Mouse (Mus musculus) lung, embryonic 14.5 days (tissue): ENCODE measurements around the gene Ccnl2. TPM values are rescaled to one million over a fixed set of nuclear protein-coding genes. Genes with fewer than 3 reads are reported as not detected.

Experiments used
- ATAC-seq: fragments of 200-750 bp; cut with Nextera tagmentation; 2 replicates; pipeline ENCODE4 v1.8.0; 2017; ENCODE audit warnings: mild to moderate bottlenecking, moderate TSS enrichment, moderate library complexity; ENCODE audit not compliant: insufficient read depth
- DNase-seq: peaks from one replicate; pipeline ENCODE4 v3.0.0-alpha.2; 2015
- H3K27ac ChIP-seq: fragments of 300-500 bp; sonication (generic); 2 replicates; pipeline ENCODE4 v1.5.1; 2014; ENCODE audit warnings: low read depth, mild to moderate bottlenecking, moderate library complexity
- H3K27me3 ChIP-seq: fragments of 300-500 bp; sonication (generic); 2 replicates; pipeline ENCODE4 v1.6.1; 2014; ENCODE audit warnings: low read length, control low read depth; ENCODE audit not compliant: insufficient read depth
- H3K36me3 ChIP-seq: fragments of 300-500 bp; sonication (generic); 2 replicates; pipeline ENCODE4 v1.6.1; 2014; ENCODE audit warnings: control low read depth; ENCODE audit not compliant: insufficient read depth
- H3K4me1 ChIP-seq: fragments of 300-500 bp; sonication (generic); 2 replicates; pipeline ENCODE4 v1.6.1; 2014; ENCODE audit warnings: antibody characterized with exemption, control low read depth; ENCODE audit not compliant: insufficient read depth
- H3K4me2 ChIP-seq: fragments of 300-500 bp; sonication (generic); 2 replicates; pipeline ENCODE4 v1.6.1; 2014; ENCODE audit warnings: mild to moderate bottlenecking
- H3K4me3 ChIP-seq: fragments of 300-500 bp; sonication (generic); 2 replicates; pipeline ENCODE4 v1.5.1; 2014; ENCODE audit warnings: low read depth, low read length
- H3K9ac ChIP-seq: fragments of 300-500 bp; sonication (generic); 2 replicates; pipeline ENCODE4 v1.6.1; 2014
- H3K9me3 ChIP-seq: fragments of 300-500 bp; sonication (generic); 2 replicates; pipeline ENCODE4 v1.6.1; 2016; ENCODE audit warnings: low read depth, low read length, control low read depth
- CTCF ChIP-seq: IDR thresholded peaks from 2 replicates; pipeline ENCODE4 v1.5.1; 2016; ENCODE audit warnings: antibody characterized with exemption, low read depth
- WGBS: fragments of 180-500 bp; shearing (Covaris S2); extraction: QIAGEN DNeasy Blood & Tissue Kit; methylation state at CpG from one replicate; pipeline ENCODE4 v1.1.7; 2014; 5-methylcytosine and 5-hydroxymethylcytosine counted together
- polyA plus RNA-seq: library from polyadenylated mRNA; unstranded; fragments of >200 nt; fragmentation: Nextera tagmentation; extraction: Ambion mirVana; gene quantifications from 2 replicates; pipeline ENCODE4 v1.2.1, GENCODE M21; 2014

The Ccnl2 gene
- polyA plus RNA-seq, 1 experiment from 2014 or later = 174 TPM

DNA sequence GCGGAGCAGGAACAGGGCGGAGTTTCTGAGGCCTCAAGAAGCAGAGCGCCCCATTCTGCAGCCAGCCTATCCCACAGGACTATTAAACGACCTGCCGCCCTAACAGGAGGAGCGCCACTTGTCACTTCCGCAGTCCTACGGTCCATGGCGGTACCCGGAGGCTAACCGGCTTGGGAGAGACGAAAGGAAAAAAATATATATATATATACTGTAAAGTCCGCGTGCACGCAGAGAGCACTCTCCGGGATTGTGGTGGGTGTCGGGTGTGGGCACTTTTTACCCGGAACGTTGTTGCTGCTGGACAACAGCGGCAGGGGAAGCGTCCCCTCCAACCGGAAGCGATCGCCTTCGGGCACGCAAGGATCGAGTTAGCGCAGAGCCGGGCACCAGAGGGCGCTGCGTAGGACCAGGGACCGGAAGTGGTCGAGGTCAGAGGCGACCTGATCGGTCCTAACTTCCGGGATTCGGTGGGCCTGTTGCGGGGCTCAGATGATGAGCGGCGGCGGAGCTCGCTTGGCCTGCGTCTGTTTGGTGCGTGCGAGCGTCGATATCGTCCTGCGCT is 19.0 kb downstream of the Ccnl2 start, which contains the start of gene Aurkaip1:
Gene Aurkaip1, plus strand, starts transcription at position 68 of the 562 bp plus-strand sequence.
- ATAC-seq = peak; percentile 91
- WGBS = under 1% methylated on average over 49 of the region's 49 CpGs
- H3K27me3 ChIP-seq = no peaks in the 10 kb centered on the region

DNA sequence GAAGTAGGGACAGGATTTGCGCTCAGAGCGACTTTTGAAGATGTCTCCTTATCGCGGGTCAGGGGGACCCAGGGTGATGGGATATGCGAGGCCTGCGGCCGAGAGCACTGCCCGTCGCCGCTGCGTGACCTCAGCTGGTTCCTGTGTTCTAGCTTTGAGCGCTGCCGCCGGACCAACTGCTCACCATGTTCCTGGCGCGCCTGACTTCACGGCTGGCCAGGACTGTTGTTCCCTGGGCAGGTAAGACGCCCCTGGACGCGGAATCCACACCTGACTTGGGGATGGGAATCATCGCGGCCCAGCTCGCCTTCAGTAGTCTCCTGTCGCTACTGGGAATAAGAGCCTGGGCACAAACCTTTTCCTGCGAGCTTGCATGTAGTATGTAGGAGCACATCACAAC is 19.5 kb downstream of the Ccnl2 start:
- under 1% methylated on average over 25 of the region's 25 CpGs for WGBS
- H3K27ac ChIP-seq = peak overlapping the region; percentile 85
- H3K4me1 ChIP-seq = peaks cover 7% of the 10 kb centered on the region; the same call in 1 of the 2 replicates
- no peaks in the 10 kb centered on the region for H3K27me3 ChIP-seq
- TF ChIP-seq CTCF = no peak
- no peak for DNase-seq
- H3K4me2 ChIP-seq = peak overlapping the region; percentile 93
- peak overlapping the region; percentile 77 for H3K4me3 ChIP-seq
- H3K36me3 ChIP-seq = peaks cover 24% of the 10 kb centered on the region
- H3K9ac ChIP-seq = peak overlapping the region; percentile 88
- H3K9me3 ChIP-seq = no peaks in the 10 kb centered on the region
- ATAC-seq = peak; percentile 13; the same call in 1 of the 2 replicates

More for the DNA sequence above, 19.0 kb downstream of the Ccnl2 start, which contains the start of gene Aurkaip1:
- Histone ChIP-seq H3K9me3 (no peaks in the 10 kb centered on the region), H3K27ac (peak within 1 kb of the TSS; percentile 85), H3K4me3 (peak within 1 kb of the TSS; percentile 77), H3K9ac (peak within 1 kb of the TSS; percentile 88), H3K4me1 (peaks cover 7% of the 10 kb centered on the region; the same call in 1 of the 2 replicates), H3K36me3 (peaks cover 30% of the 10 kb centered on the region), H3K4me2 (peak within 1 kb of the TSS; percentile 93)
- peak; percentile 95 for TF ChIP-seq CTCF
- peak; percentile 99 for DNase-seq

DNA sequence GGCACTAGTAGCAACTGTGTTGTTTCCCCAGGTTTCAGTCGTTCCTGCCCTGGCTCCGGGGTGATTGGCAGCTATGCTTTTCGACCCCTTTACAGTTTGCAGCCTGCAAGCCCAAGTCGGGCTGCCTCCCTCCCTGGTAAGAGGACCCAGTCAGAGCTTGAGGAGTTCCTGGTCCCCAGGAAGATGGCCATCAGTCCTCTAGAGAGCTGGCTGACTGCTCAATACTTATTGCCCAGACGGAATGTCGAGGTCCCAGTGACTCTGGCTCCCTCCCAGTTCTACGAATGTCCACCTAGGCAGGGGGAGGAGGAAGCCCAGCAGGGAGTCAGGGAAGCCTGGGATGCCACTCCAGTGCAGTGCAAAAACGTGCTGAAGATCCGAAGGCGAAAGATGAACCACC is 20.0 kb downstream of the Ccnl2 start:
- H3K27ac ChIP-seq = peak overlapping the region; percentile 85; the same call in 1 of the 2 replicates
- TF ChIP-seq CTCF = no peak
- H3K4me3 ChIP-seq = peak overlapping the region; percentile 77
- no peak for DNase-seq
- H3K4me2 ChIP-seq = peak overlapping the region; percentile 93
- ATAC-seq = no peak
- H3K9ac ChIP-seq = peak overlapping the region; percentile 88
- 50% methylated on average over 10 of the region's 10 CpGs for WGBS
- no peaks in the 10 kb centered on the region for H3K9me3 ChIP-seq
- H3K36me3 ChIP-seq = peaks cover 19% of the 10 kb centered on the region
- H3K27me3 ChIP-seq = no peaks in the 10 kb centered on the region
- peaks cover 7% of the 10 kb centered on the region; the same call in 1 of the 2 replicates for H3K4me1 ChIP-seq

DNA sequence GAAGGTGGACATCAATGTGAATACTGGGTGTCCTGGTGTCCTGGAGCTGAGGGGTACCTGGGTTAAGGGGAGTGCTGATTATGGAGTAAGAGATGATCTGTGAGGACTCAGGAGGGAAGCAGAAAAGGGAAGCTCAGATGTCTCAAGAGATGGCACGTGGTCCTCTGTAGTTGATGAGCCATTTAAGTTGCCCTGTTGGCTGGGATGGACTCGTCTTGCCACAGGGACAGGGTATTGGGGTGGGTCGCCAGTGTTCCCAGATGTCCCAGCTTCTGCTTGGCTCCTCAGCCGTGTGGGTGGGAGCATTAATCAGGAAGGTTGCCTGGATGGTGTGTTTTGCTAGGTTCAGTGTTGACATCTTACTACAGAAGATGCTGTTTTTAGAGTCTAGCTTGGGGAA is 20.9 kb downstream of the Ccnl2 start:
- WGBS = 81% methylated on average over 4 of the region's 4 CpGs
- peaks cover 14% of the 10 kb centered on the region for H3K36me3 ChIP-seq
- peak overlapping the region; percentile 93; the same call in 1 of the 2 replicates for H3K4me2 ChIP-seq
- no peak overlapping the region; the same call in 1 of the 2 replicates for H3K9ac ChIP-seq
- H3K27ac ChIP-seq = no peak overlapping the region
- no peak overlapping the region for H3K4me3 ChIP-seq
- no peak for DNase-seq
- no peak for TF ChIP-seq CTCF
- H3K9me3 ChIP-seq = no peaks in the 10 kb centered on the region
- ATAC-seq = no peak
- no peaks in the 10 kb centered on the region for H3K27me3 ChIP-seq
- peaks cover 13% of the 10 kb centered on the region; the same call in 1 of the 2 replicates for H3K4me1 ChIP-seq

DNA sequence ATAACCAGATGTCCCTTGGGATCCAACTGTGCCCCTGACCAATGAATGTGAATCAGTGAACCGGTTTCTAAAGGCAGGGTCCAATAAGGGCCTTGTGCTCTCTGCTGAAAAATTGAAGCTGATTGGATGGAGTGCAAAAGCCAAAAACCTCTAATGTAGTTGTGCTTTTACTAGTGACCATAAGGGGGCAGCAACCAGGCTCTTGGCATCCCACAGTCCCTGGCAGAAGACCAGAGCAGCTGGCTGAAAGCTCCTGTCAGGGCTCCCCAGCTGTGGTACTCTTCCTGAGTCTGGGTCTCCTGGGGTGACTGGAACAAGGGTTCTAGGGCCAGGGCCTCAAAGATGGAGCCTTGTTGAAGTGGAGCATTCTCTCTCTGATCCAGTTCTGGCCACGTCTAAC is 21.5 kb downstream of the Ccnl2 start:
- TF ChIP-seq CTCF = peak; percentile 83
- WGBS = 12% methylated on average over 2 of the region's 2 CpGs
- peaks cover 10% of the 10 kb centered on the region for H3K36me3 ChIP-seq
- ATAC-seq (peak; percentile 44), DNase-seq (peak; percentile 94)
- H3K9ac ChIP-seq = no peak overlapping the region
- peak overlapping the region; percentile 40 for H3K4me2 ChIP-seq
- peak overlapping the region; percentile 82 for H3K27ac ChIP-seq
- H3K27me3 ChIP-seq = no peaks in the 10 kb centered on the region
- peaks cover 16% of the 10 kb centered on the region for H3K4me1 ChIP-seq
- H3K9me3 ChIP-seq = no peaks in the 10 kb centered on the region
- no peak overlapping the region for H3K4me3 ChIP-seq

DNA sequence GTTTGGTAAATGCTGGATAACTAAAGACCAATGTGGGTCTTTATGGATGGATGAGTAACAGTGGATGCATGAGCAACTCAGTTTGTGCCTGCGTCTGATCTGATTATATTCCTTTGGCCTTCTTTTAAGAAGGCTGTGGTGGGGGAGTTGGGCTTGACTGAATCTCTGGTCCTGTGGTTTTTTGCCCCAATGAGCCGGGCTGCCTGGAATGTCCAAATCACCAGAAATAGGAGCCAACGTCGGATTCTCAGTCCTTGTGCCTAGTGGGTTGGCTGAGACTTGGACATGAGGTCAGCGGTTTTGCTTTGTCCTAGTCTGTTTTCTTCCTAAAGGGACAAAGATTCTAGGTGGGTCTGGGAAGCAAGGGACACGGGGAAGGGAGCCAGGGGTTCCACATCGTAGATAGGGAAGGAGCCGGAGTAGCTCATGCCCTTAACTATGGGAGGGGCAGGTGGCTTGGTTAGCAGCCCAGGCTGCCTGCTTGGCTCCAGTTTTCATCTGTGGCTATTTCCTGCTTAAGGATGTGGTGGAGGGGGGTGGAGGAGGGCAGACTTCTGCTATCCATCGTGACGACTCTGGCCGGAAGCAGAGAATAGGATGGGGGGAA is 25.2 kb downstream of the Ccnl2 start:
- peak overlapping the region; percentile 96 for H3K27ac ChIP-seq
- 43% methylated on average over 11 of the region's 11 CpGs for WGBS
- TF ChIP-seq CTCF = no peak
- ATAC-seq (no peak), DNase-seq (peak; percentile 67)
- no peak overlapping the region for H3K4me3 ChIP-seq
- H3K9ac ChIP-seq = no peak overlapping the region
- peaks cover 19% of the 10 kb centered on the region for H3K36me3 ChIP-seq
- no peaks in the 10 kb centered on the region for H3K9me3 ChIP-seq
- H3K27me3 ChIP-seq = 0 out of 2 replicates have a peak, but pooled peaks cover 3% of the 10 kb centered on the region
- peaks cover 33% of the 10 kb centered on the region for H3K4me1 ChIP-seq
- H3K4me2 ChIP-seq = peak overlapping the region; percentile 96
